Mouse (Mus musculus) megakaryocyte progenitor cell, adult 5-6 weeks (primary cell): ENCODE measurements at regions not wholly inside any gene's neighbourhood (a gene's known extent, or its start where the extent isn't known, plus 50 kb on each side); places are given as distances from the start of the nearest gene placed in this dataset.
"Not testable (repeated sequence)": the region's sequence is repeated elsewhere in the genome, so short reads cannot be mapped to it uniquely, and the experiment has no call there.

Source experiments
- ATAC-seq: replicated peaks from 2 replicates; pipeline ENCODE4 v1.8.0; 2016; ENCODE audit warnings: mild to moderate bottlenecking, moderate TSS enrichment, inconsistent platforms; ENCODE audit not compliant: poor library complexity

GRCm38 (mm10) chr4:153806820-153807436 is 150.1 kb upstream of the A430005L14Rik start:
- no peak for ATAC-seq

GRCm38 (mm10) chr4:153812866-153813265 is 144.2 kb upstream of the A430005L14Rik start:
- no peak for ATAC-seq

- no peak for ATAC-seq
Measured at GRCm38 (mm10) chr4:153827914-153828313, 129.1 kb upstream of the A430005L14Rik start.

DNA sequence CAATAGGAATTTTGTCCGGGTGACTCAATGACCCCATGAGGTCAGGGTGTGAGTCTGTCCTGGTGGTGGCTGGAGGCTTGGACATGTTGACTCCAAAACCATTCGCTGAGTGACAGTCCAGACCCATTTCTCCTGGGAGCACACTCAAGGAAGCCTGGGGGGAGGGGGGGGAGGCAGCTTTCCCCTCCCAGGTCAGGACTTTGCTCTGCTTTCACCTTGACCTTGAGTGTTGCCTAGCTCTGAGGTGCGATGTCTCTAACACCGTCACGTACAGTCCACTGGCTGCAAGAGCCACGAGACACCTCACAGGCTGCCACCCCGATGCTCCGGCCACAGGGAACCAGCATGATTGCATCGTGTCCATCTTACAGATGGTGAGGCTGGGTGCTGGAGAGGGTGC is 127.3 kb upstream of the A430005L14Rik start:
- no peak for ATAC-seq

GRCm38 (mm10) chr4:153830491-153830890 is 126.5 kb upstream of the A430005L14Rik start:
- ATAC-seq: no peak

GRCm38 (mm10) chr4:153831251-153831650 is 125.8 kb upstream of the A430005L14Rik start:
- ATAC-seq: not testable (repeated sequence)

DNA sequence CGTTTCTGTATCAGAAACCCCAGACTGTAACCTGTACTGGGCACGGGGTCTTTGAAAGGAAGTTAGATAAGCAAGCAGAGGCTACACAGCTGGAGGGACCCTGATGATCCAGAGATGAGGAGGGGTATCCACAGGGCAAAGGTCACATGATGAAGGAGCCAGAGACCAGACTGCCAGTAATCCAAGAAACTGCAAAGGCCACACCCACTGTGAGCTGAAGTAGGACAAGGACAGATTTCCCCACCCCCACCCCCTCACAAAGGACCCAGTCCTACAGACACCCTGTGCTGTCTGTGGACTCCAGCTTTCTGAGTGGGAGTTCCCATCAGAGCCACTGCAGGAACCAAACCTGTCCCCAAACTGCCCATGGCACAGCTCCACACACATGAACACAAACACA is 124.9 kb upstream of the A430005L14Rik start:
- no peak for ATAC-seq

DNA sequence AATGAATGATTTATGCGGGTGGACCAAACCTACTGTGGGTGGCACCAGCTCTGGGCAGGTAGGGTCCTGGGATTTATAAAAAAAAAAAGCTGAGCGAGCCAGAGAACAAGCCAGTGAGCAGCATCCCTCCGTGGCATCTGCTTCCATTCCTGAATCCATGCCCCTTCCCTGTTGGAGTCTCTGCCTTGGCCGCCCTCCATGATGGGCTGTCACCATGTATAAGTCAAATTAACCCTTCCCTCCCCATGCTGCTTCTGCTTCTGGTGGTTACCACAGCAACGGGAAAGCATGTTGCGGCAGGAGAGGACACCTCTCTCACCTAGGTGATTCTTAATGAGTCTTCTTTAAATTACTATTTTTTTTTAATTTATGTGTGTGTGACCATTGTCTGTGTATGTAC is 112.3 kb upstream of the A430005L14Rik start:
- no peak for ATAC-seq

- ATAC-seq: no peak
Measured at GRCm38 (mm10) chr4:153848274-153848673, 108.8 kb upstream of the A430005L14Rik start.

DNA sequence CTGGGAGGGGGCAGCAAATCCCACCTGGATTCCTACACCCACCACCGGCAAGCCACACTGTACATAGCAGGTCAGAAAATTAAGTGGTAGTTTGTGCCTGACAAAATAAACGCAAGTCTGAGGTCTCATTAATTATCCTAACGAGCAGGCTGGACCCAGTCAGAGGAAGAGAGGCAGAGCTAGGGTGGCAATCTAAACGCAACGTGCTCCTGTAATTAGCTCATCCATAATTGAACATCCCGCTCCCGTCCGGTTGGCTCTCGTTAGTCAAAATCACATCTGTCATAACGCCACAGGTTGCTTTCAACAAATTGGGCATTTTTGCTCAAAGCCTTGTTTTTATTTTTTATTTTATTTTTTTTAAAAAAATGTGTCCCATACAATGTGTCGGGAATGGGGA is 106.9 kb upstream of the A430005L14Rik start:
- no peak for ATAC-seq

DNA sequence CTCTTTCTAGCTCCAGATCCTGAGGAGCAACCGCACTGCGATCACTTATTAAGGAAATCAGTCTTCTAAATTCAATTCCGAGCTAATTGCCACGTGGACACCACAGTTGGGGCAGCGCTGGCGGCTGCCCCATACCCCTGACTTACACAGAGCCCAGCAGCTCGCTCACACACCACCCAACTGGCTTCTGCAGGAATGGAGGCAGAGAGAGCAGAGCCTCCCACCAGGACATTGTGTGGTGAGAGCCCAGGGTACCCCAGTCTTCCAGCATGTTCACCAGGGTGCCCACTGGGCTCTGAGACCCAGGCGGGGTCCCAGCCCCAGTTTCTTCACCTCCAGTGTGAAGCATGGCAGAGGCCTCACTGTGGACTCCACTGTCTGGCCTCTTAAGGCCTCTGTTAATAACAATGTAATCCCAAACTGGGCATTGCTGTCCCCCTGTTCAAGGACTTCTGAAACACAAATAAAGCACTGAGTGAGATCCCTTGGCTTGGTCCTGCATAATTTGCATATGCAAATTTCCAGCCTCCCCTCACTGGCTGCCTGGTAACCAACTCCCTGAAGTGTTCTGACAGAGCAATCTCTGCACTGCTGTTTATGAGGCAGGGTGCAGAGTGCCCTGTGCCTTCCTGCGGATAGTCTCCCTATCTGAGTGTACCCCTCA is 102.8 kb upstream of the A430005L14Rik start:
- no peak for ATAC-seq

DNA sequence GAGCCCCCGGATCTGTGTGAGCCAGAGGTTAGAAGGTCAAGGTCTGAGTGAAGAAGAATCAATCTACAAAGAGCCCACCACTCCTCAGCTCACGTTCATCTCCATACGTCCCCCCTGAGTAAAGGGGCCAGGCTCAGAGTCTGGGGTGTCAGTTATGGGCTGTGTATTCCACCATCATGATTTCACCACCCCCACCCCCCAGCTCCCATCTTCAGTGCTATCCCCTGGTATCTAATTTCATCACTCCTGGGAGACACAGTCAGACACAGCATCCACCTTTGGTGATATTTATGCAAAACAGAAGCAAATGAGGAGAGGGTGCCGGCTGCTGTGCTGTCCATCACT is 102.3 kb upstream of the A430005L14Rik start:
- ATAC-seq: no peak

- ATAC-seq: no peak
Measured at GRCm38 (mm10) chr4:153861420-153861819, 95.6 kb upstream of the A430005L14Rik start.

- no peak for ATAC-seq
Measured at GRCm38 (mm10) chr4:153862121-153862660, 94.8 kb upstream of the A430005L14Rik start.

DNA sequence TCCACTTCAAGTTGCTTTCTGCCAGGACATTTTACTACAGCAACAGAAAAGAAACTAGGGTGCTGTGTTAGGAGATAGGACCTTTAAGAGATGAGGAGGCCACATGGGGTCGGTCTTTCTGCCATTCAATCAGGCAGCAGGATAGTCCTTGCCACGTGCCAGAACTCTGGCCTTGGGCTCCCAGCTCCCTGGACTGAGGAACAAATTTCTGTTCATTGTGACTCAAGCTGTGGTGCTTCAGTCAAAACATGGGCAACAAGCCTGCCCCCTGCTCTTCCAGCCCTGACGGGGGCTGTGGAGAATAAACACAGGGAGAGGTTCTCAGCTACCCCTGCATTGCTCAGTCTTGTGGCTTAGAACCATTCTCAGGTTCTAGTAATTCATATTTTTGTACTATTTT is 84.7 kb upstream of the A430005L14Rik start:
- ATAC-seq: no peak

- ATAC-seq: not testable (repeated sequence)
Measured at GRCm38 (mm10) chr4:153875036-153875435, 82.0 kb upstream of the A430005L14Rik start.

DNA sequence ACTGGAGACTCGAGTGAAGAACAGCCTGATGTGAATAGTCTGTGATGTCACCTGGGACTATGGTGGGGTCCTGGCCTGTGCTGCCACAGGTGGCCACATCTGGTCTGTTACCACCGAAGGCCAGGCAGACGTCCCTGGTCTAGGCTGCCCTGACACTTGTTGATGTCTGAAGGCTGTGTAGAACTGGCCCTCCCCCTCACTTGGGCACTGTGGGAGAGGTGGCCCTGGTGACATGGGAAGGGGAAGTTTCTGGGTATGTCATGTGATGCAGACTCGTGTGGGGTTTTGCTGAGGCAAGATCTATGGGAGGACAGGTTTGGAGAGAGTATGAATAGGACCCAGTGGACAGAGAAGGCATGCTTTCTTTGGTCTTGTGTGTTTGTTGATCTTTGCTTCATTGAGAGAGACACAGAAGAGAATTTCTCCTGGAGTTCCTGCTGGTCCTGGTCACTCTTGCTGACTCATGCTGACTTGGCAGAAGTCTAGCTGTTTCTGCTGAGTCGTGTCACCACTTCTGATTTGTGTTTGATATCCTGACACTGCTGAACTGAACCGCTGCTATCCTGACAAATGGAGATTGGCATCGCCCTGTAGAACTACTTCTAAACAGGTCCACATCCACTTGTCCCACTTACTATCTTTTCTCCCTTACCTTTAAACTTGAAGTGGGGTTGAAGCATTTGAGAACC is 79.9 kb upstream of the A430005L14Rik start:
- ATAC-seq: no peak

GRCm38 (mm10) chr4:153883057-153883456 is 74.0 kb upstream of the A430005L14Rik start:
- no peak for ATAC-seq

- no peak for ATAC-seq
Measured at GRCm38 (mm10) chr4:153884044-153884443, 73.0 kb upstream of the A430005L14Rik start.

GRCm38 (mm10) chr4:153885836-153886235 is 71.2 kb upstream of the A430005L14Rik start:
- no peak for ATAC-seq

GRCm38 (mm10) chr4:153890130-153890529 is 66.9 kb upstream of the A430005L14Rik start:
- no peak for ATAC-seq

- no peak for ATAC-seq
Measured at GRCm38 (mm10) chr4:153899721-153900120, 57.3 kb upstream of the A430005L14Rik start.
